Mouse (Mus musculus): ENCODE results near the gene Il6ra.

Gene Il6ra

DNA sequence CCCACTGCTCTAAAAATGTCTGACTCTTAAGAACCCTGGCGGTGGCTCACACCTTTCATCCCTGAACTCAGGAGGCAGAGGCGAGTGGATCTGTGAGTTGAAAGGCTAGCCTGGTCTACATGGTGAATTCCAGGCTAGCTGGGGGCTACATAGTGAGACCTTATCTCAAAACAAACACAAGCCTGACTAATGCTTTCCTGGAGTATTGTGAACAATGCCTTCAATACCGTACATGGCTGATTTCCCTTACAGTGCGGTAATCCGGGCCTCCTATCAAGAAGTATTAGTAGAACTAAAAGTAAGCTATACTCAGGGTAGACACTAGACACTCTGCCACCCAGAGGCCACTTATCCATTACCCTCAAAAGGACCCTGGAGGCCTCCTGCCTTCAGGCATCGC lies 64.9 kb downstream of the Il6ra start:
- DNase-seq (ENCODE audit: low spot score), result no peak

DNA sequence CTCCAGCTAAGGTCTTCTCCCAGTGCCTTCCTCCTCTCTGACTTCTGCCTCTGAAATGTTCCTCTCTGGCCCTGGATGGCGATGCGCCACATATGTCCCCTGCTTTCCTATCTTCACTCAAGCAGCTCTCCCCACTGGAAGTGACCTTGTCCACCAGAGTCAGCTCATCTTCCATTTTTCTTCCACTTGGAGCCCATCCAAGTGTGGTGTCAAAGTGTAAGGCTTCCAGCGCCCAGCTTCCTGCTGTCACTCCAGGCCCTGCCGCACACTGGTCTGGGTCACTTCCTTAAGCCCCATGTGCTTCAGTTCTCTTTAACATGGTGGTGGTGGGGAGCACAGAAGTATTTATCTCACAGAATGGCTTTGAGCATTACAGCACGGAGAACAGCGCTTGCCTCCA lies 65.4 kb downstream of the Il6ra start:
- DNase-seq (ENCODE audit: low spot score), result no peak

DNA sequence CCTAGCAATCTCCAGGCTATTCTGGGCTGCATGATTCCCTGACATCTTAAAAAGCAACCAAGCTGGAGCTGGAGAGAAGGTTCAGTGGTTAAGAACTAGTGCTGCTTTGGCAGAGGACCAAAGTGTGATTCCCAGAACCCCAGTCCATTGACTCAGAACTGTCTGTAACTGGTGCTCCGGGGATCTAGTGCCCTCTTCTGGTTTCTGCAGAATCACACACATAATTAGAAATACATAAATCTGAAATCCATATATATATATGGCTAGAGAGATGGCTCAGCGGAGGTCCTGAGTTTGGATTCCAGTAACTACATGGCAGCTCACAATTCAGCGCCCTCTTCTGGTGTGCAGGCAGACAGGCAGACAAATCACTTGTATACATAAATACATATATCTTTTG lies 65.9 kb downstream of the Il6ra start:
- no peak for DNase-seq (ENCODE audit: low spot score)

DNA sequence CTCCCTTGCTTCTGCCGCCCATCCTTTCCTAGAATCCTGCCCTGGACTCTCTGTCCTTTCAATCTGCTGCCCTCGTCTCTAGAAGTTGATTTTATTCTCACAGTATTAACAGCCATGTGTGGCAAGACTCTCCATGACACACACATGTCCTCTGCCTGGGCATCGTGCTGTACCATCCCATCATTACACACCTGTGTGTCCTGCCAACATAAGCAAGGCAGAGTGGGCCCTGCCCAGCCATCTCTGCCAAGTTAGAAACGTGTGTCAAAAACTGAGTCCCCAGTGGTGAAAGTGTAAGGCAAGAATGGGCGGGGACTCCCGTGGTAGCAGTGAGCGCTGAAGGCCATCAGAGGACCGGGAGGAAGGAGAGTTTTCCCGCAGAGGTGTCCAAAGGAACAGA lies 67.2 kb downstream of the Il6ra start:
- no peak for DNase-seq (ENCODE audit: low spot score)

DNA sequence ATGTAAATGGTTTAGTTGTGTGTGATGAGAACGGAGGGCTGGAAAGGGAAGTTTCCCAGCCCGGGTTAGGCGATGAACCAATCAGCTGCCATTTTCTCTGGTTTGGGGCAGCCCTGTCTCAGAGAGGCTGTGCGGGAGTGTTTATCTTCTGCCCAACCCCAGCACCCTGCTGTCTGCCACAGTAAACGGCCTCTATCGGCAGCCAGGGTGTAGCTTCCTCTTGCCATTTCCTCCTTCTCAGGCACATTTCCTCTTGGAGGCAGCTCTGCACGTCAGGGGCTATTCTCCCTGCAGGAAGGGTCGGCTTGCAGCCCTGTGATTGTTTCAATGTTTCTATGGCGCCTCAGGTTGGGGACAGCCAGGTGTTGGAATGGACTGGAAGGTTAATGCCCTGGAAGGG lies 69.8 kb downstream of the Il6ra start:
- no peak for DNase-seq (ENCODE audit: low spot score)

DNA sequence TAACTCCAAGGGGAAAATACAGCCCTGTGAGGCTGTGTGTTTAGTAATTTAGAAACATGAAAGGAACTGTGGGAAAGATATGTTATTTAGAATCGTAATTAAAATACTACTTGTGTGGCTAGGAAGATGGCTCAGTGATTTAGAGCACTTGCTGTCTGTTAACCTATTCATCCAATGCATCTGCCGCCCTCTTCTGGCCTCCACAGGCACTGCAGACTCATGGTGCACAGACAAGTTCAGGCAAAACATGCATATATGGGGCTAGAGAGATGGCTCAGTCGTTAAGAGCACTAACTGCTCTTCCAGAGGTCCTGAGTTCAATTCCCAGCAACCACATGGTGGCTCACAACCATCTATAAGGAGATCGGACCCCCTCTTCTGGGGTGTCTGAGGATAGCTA lies 70.7 kb downstream of the Il6ra start:
- DNase-seq (ENCODE audit: low spot score), result peak; percentile 39

DNA sequence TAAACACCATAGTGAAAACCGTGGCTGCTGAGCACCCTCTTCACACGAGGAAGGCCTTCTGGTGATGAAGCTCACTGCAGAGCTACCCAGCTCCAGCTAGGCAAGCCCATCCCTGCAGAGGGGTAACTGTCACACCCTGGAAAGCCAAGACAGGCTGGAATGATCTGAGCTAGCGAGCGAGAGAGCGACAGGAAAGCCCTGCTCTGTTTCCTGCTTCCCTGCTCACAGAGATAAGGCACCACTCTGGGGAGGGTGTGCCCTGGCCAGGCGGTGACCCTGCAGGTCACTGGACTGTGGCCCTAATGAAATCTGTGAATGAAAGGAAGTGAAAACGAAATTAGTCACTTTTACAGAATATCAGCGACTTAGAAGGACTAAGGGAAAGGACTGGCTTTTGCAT lies 77.6 kb downstream of the Il6ra start:
- DNase-seq (ENCODE audit: low spot score), result no peak

DNA sequence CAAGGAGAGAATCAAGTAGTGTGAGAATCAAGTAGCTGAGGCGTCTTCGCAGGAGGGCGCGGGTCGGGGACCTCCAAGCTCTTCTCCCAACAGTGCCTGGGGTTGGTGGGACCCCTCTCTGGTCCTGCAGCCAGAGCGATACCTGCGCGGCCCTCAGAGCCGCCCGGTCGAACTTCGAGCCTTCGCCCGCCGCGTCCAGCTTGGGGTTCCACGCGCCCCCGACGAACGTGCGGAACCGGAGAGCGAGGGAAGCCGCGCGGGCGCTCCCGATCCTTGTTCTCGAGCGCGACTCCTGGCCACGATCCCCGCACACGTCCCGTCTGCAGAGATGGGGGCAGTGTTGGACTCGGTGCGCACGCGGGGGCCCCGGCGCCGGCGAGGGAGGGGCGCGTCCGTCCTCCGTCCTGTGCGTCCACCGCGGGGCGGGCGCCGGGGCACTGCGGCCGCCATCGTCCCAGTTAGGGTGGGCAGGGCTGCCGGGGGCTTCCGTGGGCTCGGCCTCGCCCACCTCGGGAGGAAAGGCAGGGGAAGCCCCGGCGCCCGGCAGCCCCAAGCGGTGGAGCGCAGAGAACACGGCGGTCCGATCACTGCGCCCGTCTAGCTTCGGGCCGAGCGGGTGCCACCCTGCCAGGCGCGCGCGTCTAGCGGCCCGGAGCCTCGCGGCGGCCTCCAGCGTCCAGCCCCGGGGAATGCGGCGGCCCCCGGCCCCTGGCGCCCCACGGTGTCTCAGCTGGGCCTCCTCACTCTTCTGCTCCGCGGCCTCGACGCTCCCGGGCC lies 82.0 kb downstream of the Il6ra start, which contains the start of gene She:
TSS of gene She (plus strand) at position 556 of the 777 bp plus-strand sequence.
- DNase-seq (ENCODE audit: low spot score), result peak; percentile 18

DNA sequence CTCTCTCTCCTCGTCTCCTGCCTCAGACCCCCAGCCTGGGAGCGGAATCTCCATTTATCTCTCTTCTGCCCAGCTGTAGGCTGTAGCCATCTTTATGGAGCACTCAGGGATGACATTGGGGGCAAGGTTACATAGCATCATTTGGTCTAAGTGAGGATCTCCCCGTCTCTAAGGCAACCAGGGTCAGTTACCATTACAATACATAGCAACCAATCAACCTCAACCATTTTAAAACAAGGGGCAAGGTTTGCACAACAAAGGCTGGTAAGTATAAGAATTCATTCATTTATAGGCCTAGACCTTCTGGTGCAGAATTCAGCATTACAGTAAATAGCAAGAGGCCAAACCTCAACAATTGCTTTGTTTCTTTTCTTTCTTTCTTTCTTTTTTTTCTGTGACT lies 86.7 kb downstream of the Il6ra start:
- DNase-seq (ENCODE audit: low spot score), result no peak

DNA sequence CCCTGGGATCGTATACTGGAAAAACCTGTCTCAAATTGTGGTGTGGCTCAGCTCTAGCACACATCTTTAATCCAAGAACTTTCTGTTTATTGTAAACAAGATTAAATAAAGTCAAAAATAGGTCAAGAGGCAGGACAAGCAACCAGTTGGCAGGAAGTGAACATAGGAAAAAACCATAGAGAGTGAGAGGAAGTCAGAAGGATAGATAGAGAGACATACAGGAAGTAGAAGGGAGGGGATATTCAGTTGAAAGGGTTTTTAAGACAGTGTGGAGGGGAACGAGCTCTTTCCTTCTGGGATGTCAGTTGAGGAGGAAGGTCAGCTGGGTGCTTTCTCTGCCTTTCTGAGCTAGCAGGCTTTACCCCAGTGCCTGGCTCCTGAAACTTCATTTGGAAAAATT lies 89.4 kb downstream of the Il6ra start:
- no peak for DNase-seq (ENCODE audit: low spot score)

DNA sequence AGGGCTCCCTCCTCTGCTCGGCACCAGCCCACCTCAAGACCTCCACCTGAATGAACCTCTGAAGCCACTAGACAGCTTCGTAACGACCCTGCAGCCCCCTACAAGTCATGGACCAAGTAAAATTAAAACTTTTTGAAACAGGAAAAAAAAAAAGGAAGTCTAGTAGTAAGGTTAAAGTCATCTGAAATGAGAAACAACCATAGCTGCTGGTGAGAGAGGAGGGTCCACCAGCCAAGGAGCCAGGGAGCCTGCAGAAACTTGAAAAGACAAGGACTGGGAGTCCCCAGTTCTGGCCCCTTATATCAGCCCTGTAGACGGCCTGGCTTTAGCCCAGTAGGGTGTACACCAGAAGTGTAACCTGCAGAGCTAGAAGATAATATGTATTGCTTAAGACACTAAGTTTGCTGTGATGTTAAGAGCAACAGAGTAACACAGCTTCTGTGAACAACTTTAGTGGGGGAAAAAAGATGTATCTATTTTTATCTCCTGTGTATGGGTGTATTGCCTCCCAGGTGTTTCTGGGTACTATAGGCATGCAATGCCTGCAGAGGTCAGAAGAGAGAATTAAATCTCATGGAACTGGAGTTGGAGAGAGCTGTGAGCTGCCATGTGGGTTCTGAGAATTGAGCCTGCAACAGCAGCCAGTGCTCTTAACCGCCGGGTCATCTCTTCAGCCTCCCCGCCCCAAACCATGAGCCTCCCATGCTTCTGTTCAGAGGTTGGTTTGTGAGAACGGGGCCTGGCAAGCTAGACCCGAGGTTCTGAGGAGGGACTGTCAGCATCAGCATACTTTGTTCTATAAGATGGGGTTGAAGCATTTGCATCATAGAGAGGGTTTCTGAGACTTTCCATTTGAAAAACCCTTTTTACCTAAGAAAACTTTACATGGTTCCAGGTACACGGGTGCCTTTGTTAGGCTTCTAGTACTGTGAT lies 91.2 kb downstream of the Il6ra start:
- DNase-seq (ENCODE audit: low spot score), result no peak

DNA sequence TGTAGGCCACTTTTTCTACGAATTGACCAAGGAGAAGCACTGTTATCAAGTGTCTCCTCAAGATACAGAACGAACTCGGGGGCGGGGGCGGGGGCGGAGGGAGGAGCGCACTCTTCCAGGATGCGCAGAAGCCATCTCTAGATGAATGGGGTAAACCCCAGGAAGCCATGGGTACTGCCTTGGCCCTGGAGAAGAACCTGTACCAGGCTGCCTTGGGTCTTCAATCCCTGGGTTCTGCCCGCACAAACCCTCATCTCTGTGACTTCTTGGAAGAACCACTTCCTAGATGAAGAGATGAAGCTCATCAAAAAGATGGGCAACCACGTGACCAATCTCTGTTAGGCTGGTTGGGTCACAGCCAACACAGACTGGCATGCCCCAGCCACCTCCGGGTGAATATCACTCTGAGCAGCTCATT lies 91.9 kb downstream of the Il6ra start:
- no peak for DNase-seq (ENCODE audit: low spot score)

DNA sequence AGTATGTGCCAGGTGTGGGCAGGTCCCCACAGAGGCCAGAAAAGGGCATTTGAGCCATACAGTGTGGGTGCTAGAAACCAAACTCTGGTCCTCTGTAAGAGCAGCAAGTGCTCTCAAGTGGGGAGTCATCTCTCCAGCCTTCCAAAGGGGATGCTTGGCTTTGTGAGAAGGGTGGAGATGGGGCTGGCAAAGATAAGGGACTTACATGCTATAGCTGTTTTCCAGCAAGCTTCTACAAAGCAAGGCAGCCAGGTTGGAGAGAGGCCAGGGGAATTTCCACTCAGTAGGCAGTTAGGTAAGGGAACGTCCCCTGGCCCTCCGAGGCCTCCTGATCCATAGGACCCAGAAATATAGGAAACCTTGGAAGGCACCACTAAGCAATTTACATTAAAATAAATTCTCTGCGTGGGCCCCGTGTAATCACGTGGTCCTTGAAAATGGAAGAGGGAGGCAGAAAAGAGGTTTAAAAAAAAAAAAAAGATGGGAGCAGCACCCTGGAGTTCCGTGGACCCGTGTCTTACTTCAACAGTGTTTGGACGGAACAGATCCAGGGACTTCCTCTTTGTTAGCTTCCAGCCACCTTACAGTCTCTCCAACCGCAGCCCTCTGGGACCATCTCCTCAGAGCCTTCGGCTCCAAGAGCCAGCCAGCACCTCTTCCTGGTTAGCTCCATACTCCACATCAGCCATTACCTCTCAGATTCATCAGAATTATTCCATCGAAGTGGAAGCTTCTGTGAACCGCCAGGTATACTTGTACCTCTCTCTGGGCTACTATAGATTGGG lies 92.5 kb downstream of the Il6ra start:
- DNase-seq (ENCODE audit: low spot score), result no peak

DNA sequence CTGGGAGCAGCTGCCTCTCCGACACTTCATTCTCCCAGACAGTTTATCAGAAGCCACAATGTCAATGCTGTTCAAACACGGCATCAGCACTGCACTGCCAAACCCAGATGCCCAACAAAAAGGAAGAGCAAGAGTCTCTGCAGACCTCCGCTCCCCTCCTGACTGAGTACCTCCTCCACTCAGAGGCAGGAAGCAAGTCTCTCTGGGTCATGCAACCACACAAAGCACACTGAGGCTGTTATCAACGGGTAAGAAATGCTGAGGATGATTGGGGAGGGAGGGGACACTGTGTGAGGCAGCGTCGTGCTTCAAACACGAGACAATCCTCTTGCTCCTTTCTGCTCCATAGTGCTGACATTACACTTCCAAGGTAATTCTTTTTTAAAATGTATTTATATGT lies 93.1 kb downstream of the Il6ra start:
- DNase-seq (ENCODE audit: low spot score), result no peak

DNA sequence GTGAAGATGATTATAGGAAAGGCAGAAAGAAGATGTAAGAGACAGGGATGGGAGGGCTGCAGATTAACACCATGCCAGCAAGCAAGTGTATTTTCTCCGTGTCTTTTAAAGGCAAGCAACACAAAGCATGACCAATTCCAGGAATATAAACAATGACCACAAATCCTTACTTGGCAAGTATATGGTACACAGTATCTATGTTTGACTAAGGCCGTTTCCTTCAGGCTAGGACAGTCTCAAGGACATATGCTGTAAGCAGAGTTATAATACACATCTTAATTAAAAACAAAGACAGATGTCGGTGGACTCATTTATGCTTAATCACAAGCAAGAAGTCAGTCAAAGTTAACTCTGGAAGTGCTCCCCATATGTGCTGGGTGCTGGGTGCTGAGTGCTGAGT lies 94.4 kb downstream of the Il6ra start:
- DNase-seq (ENCODE audit: low spot score), result no peak

DNA sequence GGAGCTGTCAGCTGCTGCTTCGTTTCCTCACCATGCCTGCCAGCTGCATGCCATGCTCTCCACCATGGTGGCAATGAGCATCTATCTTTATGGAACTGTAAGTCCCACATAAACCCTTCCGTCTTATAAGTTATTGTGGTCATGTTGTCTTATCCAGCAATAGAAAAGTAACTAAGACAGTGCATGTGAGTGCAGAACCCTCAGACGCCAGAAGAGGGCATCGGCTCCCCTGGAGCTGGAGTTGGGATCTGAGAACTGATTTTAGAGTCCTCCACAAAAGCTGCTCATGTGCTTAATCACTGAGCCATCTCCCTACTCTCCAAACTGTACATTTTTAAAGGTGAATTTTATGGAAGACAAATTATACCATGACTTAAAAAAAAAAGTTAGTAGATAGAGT lies 95.9 kb downstream of the Il6ra start:
- DNase-seq (ENCODE audit: low spot score), result no peak

All from retina, embryonic 14.5 days (tissue).